Mouse (Mus musculus): Measurements from ENCODE around the gene Sdccag8. TPM values are rescaled to one million over a fixed set of nuclear protein-coding genes. Genes with fewer than 3 reads are reported as not detected.

Sdccag8 gene
- polyA plus RNA-seq (2012; rRNA removed) = 13.3 and 15.5 TPM in 2 replicates

DNA sequence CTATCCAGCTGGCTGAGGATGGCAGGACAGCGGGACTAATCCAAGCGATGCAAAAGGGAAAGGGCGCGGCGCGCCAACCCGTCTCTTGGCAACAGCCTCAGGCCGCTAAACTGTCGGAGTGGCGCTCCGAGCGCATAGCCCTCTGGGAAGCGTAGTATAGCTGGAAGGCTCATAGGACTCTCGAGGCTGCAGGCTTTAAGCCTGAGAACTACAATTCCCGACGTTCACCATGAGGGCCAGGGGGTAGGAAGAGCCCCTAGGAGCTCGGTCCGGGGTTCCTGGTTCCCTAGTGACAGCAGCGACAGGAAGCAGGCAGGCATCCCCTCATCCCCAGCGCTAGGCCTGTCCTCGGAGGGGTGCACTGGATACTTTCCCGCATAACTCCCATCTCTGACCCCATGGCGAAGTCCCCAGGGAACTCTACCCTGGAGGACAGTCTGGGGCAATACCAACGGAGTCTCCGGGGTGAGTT is at the start of gene Sdccag8:
Gene Sdccag8, plus strand, starts transcription at position 70 of the 472 bp plus-strand sequence.
- WGBS = under 1% methylated on average over 25 of the region's 25 CpGs
- DNase-seq (ENCODE audit: low read depth, low spot score) = peak; percentile 93

DNA sequence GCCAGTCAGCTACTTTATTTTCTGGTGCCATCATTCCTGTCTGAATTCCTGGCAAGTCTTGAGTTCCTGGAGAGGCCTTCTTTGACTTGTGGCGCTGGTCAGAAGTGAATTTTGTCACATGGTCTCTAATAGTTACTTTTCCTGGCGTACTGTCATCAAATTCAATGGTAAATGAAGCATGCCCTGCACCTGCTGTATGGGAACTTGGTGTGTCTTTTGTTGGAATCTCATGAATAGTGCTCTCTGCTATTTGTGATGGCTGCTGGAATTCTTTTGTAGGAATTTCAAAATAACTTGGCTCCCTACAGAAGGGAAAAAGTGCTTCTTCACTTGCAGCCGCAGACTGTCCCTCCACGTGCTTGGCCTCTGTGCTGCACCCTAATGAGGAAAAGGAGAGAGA is 39.9 kb upstream of the Sdccag8 start:
- no peak for DNase-seq (ENCODE audit: low read depth, low spot score)
- WGBS = 74% methylated on average over 4 of the region's 4 CpGs

DNA sequence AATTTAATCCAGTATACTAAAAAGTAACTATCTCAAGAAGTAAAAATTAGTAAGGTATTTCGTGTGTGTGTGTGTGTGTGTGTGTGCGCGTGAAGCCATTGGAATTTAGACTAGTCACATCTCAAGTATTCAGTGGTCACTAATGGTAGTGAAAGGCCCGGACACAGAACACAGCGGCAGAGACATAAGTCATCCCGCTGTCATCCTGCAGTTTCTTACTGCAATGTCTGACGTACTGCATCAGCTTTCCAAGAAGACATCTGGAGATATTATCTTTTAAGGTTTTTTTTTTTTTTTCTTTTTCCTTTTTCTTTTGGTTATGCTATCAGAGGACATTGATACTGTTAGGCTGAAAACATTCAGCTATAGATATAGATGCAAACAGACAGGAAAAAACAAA is 25.1 kb upstream of the Sdccag8 start:
- DNase-seq (ENCODE audit: low read depth, low spot score) = no peak
- 90% methylated on average over 7 of the region's 7 CpGs for WGBS

DNA sequence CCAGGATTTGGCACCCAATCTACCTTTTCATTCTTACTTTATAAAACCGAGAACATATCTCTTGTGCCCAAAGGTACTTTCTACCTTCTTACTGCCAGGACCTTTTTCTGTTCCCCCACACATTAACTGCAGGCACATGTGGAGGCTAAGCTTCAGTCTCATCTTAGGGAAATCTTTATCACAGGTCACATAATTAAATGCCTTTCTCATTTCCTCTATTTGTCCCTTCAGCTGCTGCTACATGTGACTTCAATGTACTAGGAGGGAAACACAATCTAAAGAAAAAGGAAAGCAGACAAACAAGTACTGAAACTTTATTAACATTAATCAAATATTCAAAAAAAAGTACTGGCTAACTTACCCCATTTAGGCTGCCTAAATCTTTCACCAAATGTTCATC is 22.3 kb upstream of the Sdccag8 start:
- WGBS = 80% methylated on average over 1 of the region's 1 CpGs
- no peak for DNase-seq (ENCODE audit: low read depth, low spot score)

DNA sequence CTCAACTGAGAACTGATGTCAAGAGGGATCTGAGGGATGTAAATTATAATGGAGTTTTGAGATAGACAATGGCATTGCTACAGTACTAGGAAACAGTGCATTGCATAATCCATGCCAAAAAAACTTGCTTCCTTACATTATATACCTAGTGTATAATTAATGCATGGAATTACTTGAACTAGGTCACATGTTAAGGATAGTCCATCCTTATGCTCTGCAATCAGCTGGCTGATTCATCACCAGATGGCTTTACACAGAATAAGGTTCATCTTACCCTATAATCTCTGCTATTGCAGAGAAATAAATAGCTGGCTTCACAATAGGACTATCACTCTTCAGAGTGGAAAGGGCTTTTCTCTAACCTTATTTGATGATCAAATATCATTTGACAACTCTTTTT is 15.8 kb upstream of the Sdccag8 start:
- DNase-seq (ENCODE audit: low read depth, low spot score) = no peak

DNA sequence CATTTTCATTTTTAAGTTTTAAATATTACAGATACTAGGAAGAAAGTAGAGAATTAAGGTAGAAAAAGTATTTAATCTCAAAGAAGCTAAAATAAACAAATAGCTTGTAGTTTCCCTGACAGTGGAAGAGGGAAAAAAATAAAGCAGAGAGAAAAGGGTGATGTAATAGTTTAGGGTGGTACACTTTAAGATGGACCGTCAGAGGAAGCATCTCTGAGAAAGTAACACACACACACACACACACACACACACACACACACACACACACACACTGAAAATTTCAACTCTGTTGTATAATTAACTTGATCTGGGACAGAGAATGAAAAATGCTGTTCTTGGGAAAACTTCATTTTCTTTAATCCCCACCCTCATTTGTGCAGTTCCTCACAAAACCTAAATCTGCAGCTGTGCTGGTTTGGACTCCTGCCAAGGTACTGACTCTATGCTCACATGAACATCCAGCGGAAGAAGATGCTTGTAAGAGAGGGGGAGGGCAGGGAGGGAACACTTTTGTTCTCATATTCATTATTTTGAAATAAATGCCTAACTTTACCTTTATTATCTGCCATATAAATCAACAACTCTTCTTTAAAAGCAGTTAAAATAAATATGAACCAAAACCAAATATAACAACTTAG is 13.6 kb upstream of the Sdccag8 start:
- WGBS = 7% methylated on average over 2 of the region's 2 CpGs
- no peak for DNase-seq (ENCODE audit: low read depth, low spot score)

DNA sequence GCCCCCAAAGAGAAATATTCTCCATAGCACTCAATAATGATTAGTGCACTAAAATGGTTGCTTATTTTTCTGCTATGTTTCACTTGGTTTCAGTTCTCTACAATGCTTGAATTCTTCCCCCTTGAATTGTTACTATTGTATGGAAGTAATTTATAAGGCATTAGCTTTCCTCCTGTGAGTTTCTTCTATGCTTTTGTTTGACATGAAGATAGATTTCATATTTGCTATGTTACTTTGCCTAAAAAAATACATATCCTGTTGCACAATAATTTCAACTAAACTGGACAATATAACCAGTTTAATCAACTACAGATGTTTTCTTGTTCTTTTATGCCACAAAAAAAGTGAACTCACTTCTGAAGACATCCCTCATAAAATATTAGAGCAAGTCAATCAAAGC is 4.3 kb upstream of the Sdccag8 start:
- DNase-seq (ENCODE audit: low read depth, low spot score) = no peak

DNA sequence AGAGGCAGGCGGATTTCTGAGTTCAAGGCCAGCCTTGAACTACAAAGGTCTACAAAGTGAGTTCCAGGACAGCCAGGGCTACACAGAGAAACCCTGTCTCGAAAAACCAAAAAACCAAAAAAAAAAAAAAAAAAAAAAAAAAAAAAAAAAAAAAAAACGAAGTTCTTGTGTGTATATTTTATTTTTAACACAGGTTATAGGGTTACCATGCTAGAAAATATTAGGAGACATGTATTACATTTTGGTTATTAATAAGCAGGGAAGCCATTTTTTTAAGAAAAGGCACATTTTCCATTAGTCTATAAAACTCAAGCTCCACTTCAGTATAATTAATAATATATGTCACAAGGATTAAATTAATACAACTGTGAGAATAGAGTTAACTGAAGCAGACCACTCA is 2.6 kb upstream of the Sdccag8 start:
- DNase-seq (ENCODE audit: low read depth, low spot score) = no peak
- 62% methylated on average over 3 of the region's 3 CpGs for WGBS

DNA sequence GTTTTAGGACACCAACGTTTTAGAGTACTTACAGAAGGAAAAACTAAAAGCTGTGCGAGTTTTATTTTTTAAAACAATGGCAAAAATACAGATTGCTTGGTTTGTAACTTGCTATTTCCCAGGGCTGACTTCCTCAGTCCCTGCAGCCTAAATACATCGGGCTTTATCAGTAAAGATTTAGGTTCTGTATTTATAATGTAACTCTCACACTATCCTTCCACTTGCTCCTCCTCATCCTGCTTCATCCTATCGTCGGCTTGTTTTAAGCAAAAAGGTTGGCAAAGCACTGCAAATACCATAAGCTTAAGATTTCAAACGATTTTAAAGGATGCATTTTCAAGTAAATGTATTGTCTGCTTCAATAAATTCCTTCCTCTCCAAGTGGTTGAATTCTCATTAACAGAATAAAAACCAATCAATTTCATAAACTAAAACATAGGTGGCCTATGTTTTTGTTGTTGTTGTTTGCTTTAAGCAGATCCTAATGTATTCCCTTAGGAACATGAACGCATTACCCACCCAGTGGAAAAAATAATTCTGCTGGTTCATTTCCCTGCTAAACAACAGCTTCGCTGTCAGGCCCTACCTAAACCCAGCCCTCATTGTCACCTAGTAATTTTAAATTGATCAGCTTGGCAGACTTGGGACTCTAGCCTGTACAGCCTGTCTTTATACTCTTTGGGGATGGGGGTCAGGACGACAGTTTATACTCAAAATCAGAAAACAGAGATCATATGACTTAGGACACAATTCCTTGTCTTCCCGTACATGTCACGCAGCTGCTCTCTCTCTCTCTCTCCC is 1.8 kb upstream of the Sdccag8 start:
- no peak for DNase-seq (ENCODE audit: low read depth, low spot score)

DNA sequence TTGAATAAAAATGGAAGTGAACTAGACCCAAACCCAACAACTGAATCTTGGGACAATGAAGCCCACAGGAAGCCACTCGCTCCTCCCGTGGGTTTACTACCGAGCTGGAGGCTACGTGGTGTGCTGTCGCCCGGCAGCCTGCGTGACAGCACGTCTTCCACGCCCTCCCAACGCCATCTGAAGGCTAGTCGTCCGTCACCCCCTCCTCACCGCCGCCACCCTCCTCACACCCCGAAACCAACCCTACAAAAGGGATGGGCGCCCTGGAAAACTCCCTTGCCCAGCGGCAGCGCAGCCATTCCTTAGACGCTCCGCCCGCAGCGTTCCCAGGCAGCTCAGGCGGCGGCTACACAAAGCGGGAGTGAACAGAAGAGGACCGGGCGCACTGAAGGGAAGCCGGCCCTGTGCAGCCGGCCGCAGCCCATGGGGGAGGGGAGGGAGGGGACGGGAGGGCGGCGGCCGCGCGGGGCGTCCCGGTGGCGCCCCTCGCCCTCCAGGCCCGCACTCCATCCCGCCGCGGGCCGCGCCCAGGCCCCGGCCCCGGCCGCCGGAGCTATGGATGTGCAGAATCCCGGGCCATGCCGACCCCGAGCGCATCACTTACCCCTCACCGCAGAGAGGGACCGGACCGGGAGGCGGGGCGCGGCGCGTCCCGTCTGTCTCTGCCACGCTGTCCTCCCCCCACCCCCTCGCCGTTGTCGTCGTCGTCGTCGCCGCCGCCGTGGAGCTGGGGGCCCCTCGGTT is 996 bp upstream of the Sdccag8 start:
- under 1% methylated on average over 74 of the region's 75 CpGs for WGBS
- no peak for DNase-seq (ENCODE audit: low read depth, low spot score)

More for the DNA sequence above, 1.8 kb upstream of the Sdccag8 start:
- WGBS = 24% methylated on average over 11 of the region's 11 CpGs

DNA sequence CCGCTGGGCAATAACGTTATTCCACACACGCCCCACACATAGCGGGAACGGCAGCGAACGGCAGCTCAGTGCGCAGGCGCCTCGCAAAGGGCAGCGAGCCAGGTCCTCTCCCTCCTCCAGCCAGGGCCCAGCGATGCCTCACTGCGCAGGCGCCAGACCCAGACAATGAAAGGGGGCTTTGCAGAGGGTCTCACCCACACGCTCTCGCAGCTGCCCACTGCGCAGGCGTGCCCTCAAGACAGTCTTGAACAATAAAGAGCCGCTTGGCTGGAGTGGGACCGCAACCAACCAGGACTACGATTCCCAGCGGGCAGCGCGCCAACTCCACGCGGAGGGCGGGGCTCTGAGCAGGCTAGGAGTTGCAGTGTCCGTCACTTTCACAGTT is 432 bp upstream of the Sdccag8 start, which contains the start of gene Cep170:
Gene Cep170, minus strand, starts transcription at position 32 of the 385 bp plus-strand sequence.
- DNase-seq (ENCODE audit: low read depth, low spot score) = peak; percentile 53
- WGBS = under 1% methylated on average over 28 of the region's 28 CpGs

DNA sequence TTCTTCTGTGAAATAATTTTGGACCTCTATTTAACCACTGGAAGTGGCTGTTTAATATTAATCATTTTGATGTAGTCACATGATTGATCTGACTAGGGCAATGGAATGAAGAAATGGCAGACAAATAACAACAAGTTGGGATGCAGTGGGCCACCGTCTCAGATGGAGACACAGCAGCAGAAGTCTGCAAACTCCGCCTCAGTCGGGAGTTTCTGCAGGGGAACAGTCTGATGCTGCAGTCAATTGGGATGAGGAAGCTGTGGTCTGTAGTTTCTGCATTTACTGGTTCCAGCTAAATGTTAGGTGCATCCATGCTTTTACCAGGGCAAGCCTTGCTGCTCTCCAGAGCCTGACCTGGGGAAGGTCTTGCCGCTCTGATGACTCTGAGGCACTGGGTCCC is 2.3 kb downstream of the Sdccag8 start:
- no peak for DNase-seq (ENCODE audit: low read depth, low spot score)
- 88% methylated on average over 4 of the region's 4 CpGs for WGBS

DNA sequence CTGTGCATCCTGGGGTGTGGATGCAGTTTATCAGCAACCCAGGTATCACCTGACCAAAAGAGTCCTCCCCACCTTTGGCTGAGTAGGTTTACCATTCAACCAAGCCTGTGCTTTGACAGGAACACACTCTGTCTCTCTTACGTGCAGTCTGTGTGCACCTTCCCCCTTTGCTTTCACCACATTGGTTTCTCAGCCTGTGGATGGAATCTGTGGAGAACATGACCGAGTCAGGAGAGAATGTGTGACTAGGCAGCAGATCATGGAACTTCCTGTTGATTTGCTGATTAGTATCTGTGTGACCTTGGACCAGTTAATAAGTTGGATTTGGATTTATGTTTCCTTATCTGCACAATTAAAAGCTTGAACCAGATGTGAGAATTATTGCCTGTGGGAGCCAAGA is 3.7 kb downstream of the Sdccag8 start:
- WGBS = 69% methylated on average over 2 of the region's 2 CpGs
- DNase-seq (ENCODE audit: low read depth, low spot score) = no peak

DNA sequence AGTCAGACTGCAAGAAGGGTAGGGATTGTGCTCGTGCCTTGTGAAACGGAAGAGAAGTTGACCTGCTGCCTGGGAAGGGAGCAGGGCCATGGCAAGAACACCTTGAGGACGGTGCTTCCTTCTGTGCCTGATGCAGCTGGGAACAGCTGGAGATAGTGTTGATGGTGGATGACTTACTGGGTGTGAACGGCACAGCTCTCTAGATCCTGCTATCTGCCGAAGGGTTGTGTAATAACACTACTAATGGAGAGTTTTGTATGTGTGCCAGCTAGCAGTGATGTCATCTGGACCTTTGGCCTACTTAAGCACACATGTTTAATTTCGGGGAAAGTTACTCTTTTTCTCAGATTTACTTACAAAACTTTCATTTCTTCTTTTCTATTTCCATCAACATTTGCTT is 4.3 kb downstream of the Sdccag8 start:
- no peak for DNase-seq (ENCODE audit: low read depth, low spot score)
- 17% methylated on average over 6 of the region's 6 CpGs for WGBS

DNA sequence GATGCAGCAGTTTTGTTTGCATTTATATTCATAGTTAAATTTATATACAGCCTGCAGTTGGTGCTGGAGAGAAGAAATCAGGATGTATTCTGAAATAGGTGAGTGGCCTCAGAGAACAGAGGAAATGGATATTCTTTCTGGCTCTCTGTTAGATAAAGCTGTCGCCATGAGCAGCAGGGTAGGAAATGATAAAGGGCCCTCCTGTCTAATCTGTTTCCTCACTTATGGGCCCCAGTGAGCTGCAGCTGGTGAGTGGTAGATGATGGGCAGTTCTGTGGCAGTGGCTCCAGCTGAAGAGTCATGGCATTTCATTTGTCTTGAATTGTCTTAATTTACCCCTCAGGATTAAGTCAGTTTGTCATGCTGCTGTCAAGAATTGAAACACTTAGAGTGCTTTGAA is 7.5 kb downstream of the Sdccag8 start:
- WGBS = 64% methylated on average over 1 of the region's 1 CpGs
- no peak for DNase-seq (ENCODE audit: low read depth, low spot score)

DNA sequence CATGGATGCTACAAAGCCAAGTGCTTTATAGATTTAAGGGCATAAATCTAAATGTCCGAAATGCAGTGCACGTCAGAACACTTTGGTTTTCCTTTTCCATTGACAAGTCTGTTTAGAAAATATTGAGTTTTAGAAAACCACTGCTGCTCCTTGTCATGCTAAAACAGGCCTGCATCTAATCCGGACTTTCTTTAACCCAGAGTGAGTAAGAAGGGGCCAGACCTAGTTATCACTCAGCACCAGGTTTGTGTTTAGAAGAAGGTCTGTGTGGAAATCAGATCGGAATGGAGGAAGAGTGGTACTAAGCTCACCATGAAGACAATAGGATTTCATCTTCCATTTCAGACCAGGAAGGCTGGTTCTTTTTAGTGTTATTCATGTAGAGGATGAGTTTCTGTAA is 8.5 kb downstream of the Sdccag8 start:
- 88% methylated on average over 4 of the region's 4 CpGs for WGBS
- no peak for DNase-seq (ENCODE audit: low read depth, low spot score)

DNA sequence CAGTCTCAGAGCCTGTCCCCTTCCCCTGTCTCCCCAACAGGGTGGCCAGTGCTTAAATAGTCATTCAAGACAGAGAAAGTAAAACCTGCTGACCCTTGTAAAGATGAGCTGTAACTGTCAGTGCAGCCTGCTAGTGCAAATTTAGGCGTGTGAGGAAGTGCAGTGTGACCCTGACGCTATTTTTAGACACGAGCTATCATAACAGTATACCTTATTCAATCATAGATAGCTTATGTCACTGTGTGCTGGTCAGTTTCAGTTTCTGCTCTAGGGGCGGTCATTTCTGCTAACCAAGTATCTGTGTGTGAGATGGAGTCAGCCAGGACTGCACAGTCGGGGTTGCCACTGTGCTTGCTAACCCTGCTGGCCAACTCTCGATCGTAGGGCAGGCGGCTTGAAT is 9.4 kb downstream of the Sdccag8 start:
- DNase-seq (ENCODE audit: low read depth, low spot score) = no peak
- 51% methylated on average over 8 of the region's 8 CpGs for WGBS

DNA sequence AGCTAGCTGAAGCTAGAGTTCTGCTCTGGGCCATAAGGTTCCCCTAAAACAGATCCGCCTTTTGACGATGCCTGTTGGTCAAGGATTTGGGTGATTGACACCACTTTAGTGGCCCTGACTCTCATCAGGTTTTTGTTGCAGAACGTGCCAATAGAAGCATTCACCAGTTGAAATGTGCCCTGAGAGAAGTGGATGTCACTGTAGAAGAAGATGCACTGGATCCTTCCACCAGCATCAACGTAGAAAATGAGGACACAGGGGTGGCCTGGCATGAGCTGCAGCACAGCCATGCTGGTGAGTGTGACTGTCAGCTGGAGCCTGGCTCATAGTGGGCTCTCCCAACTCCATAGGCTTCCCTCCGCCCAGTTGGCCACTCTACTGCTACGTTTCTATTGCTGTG is 10.2 kb downstream of the Sdccag8 start:
- DNase-seq (ENCODE audit: low read depth, low spot score) = no peak
- WGBS = 81% methylated on average over 6 of the region's 6 CpGs

DNA sequence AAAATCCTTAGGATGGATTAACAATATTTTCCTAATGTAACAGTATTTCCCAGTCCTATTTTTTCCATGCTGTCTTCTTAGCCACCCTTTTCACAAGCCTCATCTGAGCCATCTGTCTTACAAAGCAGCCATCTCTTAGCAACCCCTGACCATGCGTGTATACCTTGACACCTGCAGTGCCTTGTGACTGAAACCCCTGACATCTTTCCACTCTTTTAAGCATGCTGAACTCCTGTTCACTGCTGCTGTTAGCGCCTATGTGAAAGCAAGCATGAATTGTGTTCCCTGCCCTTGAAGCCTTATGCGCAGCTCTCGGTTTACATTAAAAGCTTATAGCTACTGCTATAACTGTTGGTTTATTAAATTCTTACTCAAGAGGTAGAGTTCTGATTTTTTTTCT is 10.6 kb downstream of the Sdccag8 start:
- DNase-seq (ENCODE audit: low read depth, low spot score) = no peak
- WGBS = 99% methylated on average over 4 of the region's 4 CpGs

DNA sequence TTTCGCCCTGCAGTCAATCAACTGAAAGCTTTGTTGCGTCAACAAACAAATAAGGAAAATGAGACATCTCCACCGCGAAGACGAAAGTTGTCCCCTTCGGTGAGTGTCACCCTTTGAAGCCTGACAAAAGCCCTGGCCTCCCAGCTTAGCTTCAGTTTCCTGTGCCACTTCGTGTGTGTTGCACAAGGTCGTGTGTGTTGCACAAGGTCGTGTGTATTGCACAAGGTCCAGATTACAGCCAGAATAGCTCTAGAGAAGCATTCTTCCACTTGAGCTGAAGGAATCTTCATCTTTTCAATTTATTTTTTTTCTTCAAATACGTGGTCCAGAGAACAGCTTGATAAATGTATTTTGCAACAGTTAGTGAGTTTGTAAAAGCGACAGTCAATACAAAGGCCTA is 11.7 kb downstream of the Sdccag8 start:
- WGBS = 82% methylated on average over 11 of the region's 11 CpGs
- no peak for DNase-seq (ENCODE audit: low read depth, low spot score)

DNA sequence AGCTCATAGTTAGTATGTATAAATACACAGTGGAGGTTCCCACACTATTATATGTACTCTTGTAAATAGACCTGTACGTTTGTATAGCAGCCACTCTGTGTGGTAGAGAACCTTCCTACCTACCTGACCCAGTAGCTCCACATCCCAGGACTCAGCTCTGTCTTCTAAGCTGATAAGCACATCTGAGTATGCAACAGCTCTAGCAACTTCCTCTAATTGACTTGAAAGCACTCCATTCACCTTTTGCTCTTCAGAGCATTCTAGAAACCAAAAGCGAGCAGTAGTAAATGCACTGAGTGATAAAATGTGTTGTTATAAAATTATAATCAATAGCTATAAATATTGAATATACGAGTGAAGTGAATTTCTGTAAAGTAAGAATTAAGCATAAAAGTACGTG is 12.5 kb downstream of the Sdccag8 start:
- WGBS = 85% methylated on average over 4 of the region's 4 CpGs
- DNase-seq (ENCODE audit: low read depth, low spot score) = no peak

All from large intestine, adult 2 months (tissue).